Mouse (Mus musculus): ENCODE measurements around the gene Hist2h2ab. TPM values are rescaled to one million over a fixed set of nuclear protein-coding genes. Genes with fewer than 3 reads are reported as not detected.
A peak's percentile ranks its signal among the peaks of the same experiment; 100 is the strongest.

The Hist2h2ab gene
- polyA plus RNA-seq, 1 experiment from 2014 or later, result not detected

DNA sequence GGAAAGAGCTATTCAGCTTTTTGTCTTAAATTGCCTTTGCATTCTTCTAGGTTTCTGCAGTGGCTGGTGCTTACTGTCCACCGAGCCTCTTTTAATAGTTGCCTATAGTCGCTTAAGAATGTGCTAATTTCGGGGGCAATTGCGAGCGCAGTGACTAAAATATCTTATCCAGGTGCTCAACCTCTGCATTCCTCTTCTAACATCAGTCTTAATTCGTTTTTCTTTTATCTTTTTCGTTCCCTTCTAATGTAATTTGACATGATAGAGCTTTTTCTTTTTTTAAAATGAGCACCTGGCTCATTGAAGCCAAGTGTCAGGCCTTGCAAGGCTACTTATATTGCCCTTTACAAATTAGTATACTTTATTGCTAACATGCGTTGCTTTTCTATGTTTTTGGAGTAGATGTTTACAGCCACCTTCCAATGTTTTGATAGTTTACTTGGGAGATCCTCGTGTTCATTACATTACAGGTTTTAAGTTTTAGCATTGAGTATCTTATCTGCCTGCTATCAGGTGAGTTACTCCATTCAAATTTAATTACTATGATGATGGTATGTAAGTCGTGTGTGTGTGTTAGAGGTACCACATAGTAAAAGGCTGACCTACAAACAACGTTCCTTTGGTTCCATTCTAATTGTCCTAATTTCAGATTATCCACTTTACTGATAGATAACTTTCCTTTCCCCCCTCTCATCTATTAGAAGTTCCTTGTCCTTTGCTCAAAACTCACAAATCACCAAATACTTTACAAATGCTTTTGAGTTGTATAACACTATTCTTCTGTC, 27.9 kb downstream of the Hist2h2ab start:
- Histone ChIP-seq H3K4me3 (ENCODE audit: low read depth, low read length) (peak overlapping the region; percentile 52), H3K4me1 (ENCODE audit: insufficient read depth) (peaks cover 8% of the 10 kb centered on the region), H3K9ac (peak overlapping the region; percentile 62), H3K4me2 (peak overlapping the region; percentile 70), H3K27me3 (ENCODE audit: insufficient read depth, low read length) (no peaks in the 10 kb centered on the region), H3K27ac (ENCODE audit: low read depth) (peak overlapping the region; percentile 86), H3K9me3 (ENCODE audit: low read depth, low read length) (no peaks in the 10 kb centered on the region), H3K36me3 (ENCODE audit: insufficient read depth) (no peaks in the 10 kb centered on the region)
- TF ChIP-seq CTCF (IDR thresholded peaks at IDR 0.05; ENCODE audit: low read depth), result no peak
- DNase-seq, result peak; percentile 54
- ATAC-seq (ENCODE audit: insufficient read depth), result no peak
- WGBS, result 2% methylated on average over 11 of the region's 11 CpGs

DNA sequence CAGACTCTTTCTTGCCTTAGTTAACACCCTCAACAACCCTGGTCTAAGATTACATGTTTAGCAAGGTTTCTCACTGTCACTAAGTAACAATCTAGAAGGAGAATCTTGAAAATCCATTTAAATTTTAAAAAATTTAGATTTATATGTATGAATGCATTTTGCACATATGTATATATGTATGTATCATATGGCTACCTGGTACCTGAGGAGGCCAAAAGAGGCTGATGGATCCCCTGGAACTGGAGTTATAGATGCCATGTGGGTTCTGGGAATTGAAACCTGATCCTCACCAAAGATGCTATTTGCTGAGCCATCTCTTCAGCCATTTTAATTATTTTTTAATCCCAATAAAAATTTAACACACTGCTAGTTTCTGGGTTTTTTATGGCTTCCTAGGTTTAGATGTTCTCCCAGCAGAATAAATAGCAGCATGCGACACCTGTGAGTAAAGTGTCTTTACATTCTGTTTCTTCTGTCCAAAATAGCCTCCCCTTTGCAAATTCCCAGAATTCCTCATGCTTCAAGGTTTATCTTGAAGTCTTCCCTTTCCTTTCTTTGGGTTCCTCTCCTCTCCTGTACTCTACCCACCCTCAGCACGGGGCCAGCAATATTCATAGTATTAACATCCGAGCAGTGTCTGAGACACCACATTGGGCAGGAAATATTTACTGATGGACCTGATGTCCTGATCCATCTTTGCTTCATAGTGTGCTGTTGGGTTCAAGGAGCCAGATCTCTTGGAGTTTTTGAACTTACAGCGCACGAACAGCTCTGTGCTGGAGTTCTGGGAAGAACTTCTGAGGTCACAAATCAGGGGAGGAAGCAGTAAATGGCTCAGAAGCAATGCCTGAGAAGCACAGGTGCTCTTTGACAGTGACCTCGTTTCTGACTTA, 28.7 kb downstream of the Hist2h2ab start:
- Histone ChIP-seq H3K27ac (ENCODE audit: low read depth) (peak overlapping the region; percentile 86; the same call in 1 of the 2 replicates), H3K27me3 (ENCODE audit: insufficient read depth, low read length) (no peaks in the 10 kb centered on the region), H3K9me3 (ENCODE audit: low read depth, low read length) (no peaks in the 10 kb centered on the region), H3K9ac (peak overlapping the region; percentile 62), H3K4me2 (peak overlapping the region; percentile 70), H3K4me3 (ENCODE audit: low read depth, low read length) (peak overlapping the region; percentile 52), H3K36me3 (ENCODE audit: insufficient read depth) (no peaks in the 10 kb centered on the region), H3K4me1 (ENCODE audit: insufficient read depth) (peaks cover 8% of the 10 kb centered on the region)
- 30% methylated on average over 6 of the region's 6 CpGs for WGBS
- peak; percentile 36 for DNase-seq
- TF ChIP-seq CTCF (IDR thresholded peaks at IDR 0.05; ENCODE audit: low read depth), result no peak
- ATAC-seq (ENCODE audit: insufficient read depth), result no peak

DNA sequence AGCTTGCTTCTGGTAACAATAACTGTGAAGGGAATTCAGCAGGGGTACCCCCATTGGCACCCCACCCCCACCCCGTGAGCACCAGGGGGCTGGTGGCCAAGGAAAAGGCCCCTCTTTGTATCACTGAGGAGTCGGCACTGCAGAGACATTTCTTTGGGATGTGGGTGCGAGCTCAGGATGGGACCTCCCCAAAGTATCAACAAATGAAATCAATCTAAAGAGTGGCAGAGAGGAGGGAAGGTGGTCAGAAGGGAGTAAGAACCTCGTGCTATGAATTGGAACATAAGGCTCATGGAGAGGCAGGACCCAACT, 29.3 kb downstream of the Hist2h2ab start:
- H3K27me3 ChIP-seq (ENCODE audit: insufficient read depth, low read length), result peaks cover 3% of the 10 kb centered on the region; the same call in 1 of the 2 replicates
- H3K9ac ChIP-seq, result 0 out of 2 replicates have a peak overlapping the region, but pooled peaks have one; percentile 62
- no peaks in the 10 kb centered on the region for H3K9me3 ChIP-seq (ENCODE audit: low read depth, low read length)
- 36% methylated on average over 4 of the region's 4 CpGs for whole genome bisulfite sequencing
- H3K36me3 ChIP-seq (ENCODE audit: insufficient read depth), result no peaks in the 10 kb centered on the region
- H3K4me2 ChIP-seq, result peak overlapping the region; percentile 70
- TF ChIP-seq CTCF (IDR thresholded peaks at IDR 0.05; ENCODE audit: low read depth), result no peak
- no peak for ATAC-seq (ENCODE audit: insufficient read depth)
- H3K4me1 ChIP-seq (ENCODE audit: insufficient read depth), result peaks cover 5% of the 10 kb centered on the region
- peak overlapping the region; percentile 52 for H3K4me3 ChIP-seq (ENCODE audit: low read depth, low read length)
- H3K27ac ChIP-seq (ENCODE audit: low read depth), result no peak overlapping the region
- no peak for DNase-seq

DNA sequence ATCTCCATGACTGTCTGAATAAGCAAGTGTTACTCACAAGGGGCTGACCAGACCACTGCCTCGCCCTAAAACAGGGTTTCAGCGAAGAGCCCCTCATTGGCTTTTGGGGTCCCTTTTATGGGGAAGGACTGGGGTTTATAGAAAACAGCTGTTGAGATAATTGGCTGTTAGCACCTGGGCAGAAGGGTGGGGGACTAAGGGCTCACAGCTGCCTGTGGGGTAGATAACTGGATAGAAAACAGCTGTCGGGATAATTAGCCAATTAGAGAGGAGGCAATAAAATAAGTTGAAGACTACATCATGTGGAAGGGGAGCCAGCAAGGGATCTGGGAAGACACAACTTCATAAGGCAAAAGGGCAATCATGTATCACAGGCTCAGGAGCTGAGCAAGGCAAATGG, 31.2 kb downstream of the Hist2h2ab start:
- Histone ChIP-seq H3K9ac (no peak overlapping the region), H3K4me1 (ENCODE audit: insufficient read depth) (no peaks in the 10 kb centered on the region), H3K9me3 (ENCODE audit: low read depth, low read length) (no peaks in the 10 kb centered on the region), H3K4me2 (no peak overlapping the region), H3K36me3 (ENCODE audit: insufficient read depth) (no peaks in the 10 kb centered on the region), H3K27me3 (ENCODE audit: insufficient read depth, low read length) (peaks cover 3% of the 10 kb centered on the region; the same call in 1 of the 2 replicates), H3K27ac (ENCODE audit: low read depth) (no peak overlapping the region), H3K4me3 (ENCODE audit: low read depth, low read length) (no peak overlapping the region)
- DNase-seq, result no peak
- 63% methylated on average over 3 of the region's 3 CpGs for WGBS
- ATAC-seq (ENCODE audit: insufficient read depth), result no peak
- TF ChIP-seq CTCF (IDR thresholded peaks at IDR 0.05; ENCODE audit: low read depth), result no peak

DNA sequence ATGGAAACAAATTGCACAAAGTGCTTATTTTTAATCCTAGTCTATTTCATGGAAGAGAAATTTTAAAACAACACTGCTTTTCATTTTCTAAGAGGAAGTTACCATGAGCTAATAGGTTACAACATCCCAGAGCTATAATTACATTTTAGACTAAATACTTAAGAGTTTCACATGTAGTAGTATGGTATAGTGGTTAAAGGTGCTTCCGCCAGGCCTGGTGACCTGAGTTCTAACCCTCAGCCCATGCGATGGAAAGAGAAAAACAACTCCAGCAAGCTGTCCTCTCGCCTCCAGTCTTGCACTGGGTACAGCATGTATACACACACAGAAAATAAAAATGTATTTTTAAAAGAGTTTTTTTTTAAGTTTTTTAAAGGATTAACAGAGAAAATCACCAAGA, 32.1 kb downstream of the Hist2h2ab start:
- TF ChIP-seq CTCF (IDR thresholded peaks at IDR 0.05; ENCODE audit: low read depth), result no peak
- Histone ChIP-seq H3K4me2 (no peak overlapping the region), H3K9me3 (ENCODE audit: low read depth, low read length) (no peaks in the 10 kb centered on the region), H3K27ac (ENCODE audit: low read depth) (no peak overlapping the region), H3K4me1 (ENCODE audit: insufficient read depth) (no peaks in the 10 kb centered on the region), H3K36me3 (ENCODE audit: insufficient read depth) (no peaks in the 10 kb centered on the region), H3K9ac (no peak overlapping the region), H3K4me3 (ENCODE audit: low read depth, low read length) (no peak overlapping the region), H3K27me3 (ENCODE audit: insufficient read depth, low read length) (peaks cover 3% of the 10 kb centered on the region; the same call in 1 of the 2 replicates)
- DNase-seq (no peak), ATAC-seq (ENCODE audit: insufficient read depth) (no peak)
- 84% methylated on average over 3 of the region's 3 CpGs for WGBS

DNA sequence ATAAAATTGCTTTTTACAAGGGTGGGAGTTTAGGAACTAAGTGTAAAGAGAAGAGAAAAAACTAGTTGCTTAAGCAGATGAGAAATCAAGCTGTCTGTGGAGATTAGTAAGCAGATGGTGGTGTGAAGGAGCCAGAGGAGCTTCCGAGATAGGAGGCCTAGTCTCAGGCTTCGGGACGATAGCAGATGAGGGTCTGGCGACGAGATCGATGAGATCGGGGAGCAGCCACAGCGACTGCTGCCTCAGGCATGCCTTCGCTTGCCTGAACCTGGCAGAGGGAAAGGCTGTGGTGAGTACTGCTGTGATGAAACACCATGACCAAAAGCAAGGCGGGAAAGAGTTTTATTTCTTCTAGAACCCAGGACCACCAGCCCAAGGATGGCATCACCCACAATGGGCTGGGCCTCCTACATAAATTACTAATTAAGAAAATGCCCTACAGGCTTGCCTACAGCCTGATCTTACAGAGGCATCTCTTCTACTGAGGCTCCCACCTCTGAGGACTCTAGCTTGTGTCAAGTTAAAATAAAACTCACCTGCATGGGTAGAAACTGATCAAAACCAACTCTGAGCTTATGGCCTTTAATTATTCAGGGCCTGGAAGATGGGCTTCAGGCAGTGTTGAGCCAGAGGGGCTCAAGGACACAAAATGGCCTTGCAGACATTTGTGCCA, 35.2 kb downstream of the Hist2h2ab start:
- H3K9ac ChIP-seq, result no peak overlapping the region
- peaks cover 3% of the 10 kb centered on the region; the same call in 1 of the 2 replicates for H3K27me3 ChIP-seq (ENCODE audit: insufficient read depth, low read length)
- WGBS, result 35% methylated on average over 10 of the region's 10 CpGs
- peak overlapping the region; percentile 20; the same call in 1 of the 2 replicates for H3K4me2 ChIP-seq
- H3K9me3 ChIP-seq (ENCODE audit: low read depth, low read length), result no peaks in the 10 kb centered on the region
- TF ChIP-seq CTCF (IDR thresholded peaks at IDR 0.05; ENCODE audit: low read depth), result no peak
- H3K4me3 ChIP-seq (ENCODE audit: low read depth, low read length), result no peak overlapping the region
- H3K36me3 ChIP-seq (ENCODE audit: insufficient read depth), result no peaks in the 10 kb centered on the region
- ATAC-seq (ENCODE audit: insufficient read depth) (peak; percentile 67), DNase-seq (peak; percentile 55)
- no peaks in the 10 kb centered on the region for H3K4me1 ChIP-seq (ENCODE audit: insufficient read depth)
- H3K27ac ChIP-seq (ENCODE audit: low read depth), result no peak overlapping the region

All from lung, embryonic 14.5 days (tissue).